Comparison of ENCODE assay signal across 23 mouse cellular contexts in genomic region chr17:84329906-84330470, GRCm38 (mm10).
A peak's percentile ranks its signal among the peaks of the same experiment; 100 is the strongest.
DNase-seq lines count a peak whose midpoint lies in the region; ATAC-seq and TF ChIP-seq lines count a peak whose summit lies in the region.
"Had no signal": no experiment of that assay in that cellular context is flagged by ENCODE, and none has a peak within 500 bp of the region (broad histone marks: within the 10 kb centered on the region; RNA-seq: fewer than 3 reads in every experiment).

No protein-coding gene starts in this region.

- no peaks in the 10 kb centered on the region for H3K9me3 ChIP-seq in liver, embryonic 11.5 days (ENCODE audit: control insufficient read depth, low read length)
- H3K9me3 ChIP-seq: embryonic facial prominence, embryonic 10.5 days; forebrain, embryonic 15.5 days; heart, embryonic 12.5 days; liver, embryonic 12.5 days; midbrain, embryonic 13.5 days; neural tube, embryonic 12.5 days had no signal

- TF ChIP-seq CTCF in liver, adult 2 months (IDR thresholded peaks at IDR 0.05; ENCODE audit: low read depth, low read length) = no peak

- H3K9ac ChIP-seq in liver, adult 2 months (ENCODE audit: low read depth, low read length) = no peak overlapping the region
- H3K9ac ChIP-seq in liver, embryonic 11.5 days (ENCODE audit: low read depth, low read length) = no peak overlapping the region
- H3K9ac ChIP-seq: forebrain, embryonic 15.5 days; heart, embryonic 12.5 days; liver, embryonic 12.5 days; midbrain, embryonic 13.5 days; neural tube, embryonic 12.5 days had no signal

- ATAC-seq in liver, embryonic 11.5 days (replicated peaks; ENCODE audit: low FRiP score) = no peak
- peak; percentile 40 for ATAC-seq in activated CD4-positive, CD25-positive, alpha-beta regulatory T cell, adult 4 months
- ATAC-seq: forebrain, embryonic 15.5 days; hindbrain, postnatal 0 days; liver, embryonic 12.5 days; midbrain, embryonic 13.5 days had no signal

- no peaks in the 10 kb centered on the region for H3K79me2 ChIP-seq in liver, adult 2 months (ENCODE audit: control insufficient read depth, insufficient read depth, low read length)

- H3K27ac ChIP-seq in liver, adult 2 months (replicated peaks; ENCODE audit: insufficient read depth, low read depth, low read length) = peak overlapping the region; percentile 39
- no peak overlapping the region for H3K27ac ChIP-seq in liver, embryonic 11.5 days (ENCODE audit: low read depth, low read length)
- H3K27ac ChIP-seq: embryonic facial prominence, embryonic 10.5 days; forebrain, embryonic 15.5 days; hindbrain, postnatal 0 days; liver, embryonic 12.5 days; midbrain, embryonic 13.5 days; neural tube, embryonic 12.5 days had no signal

- TF ChIP-seq POLR2A in liver, adult 2 months (IDR thresholded peaks at IDR 0.05; ENCODE audit: extremely low read depth, insufficient read depth, low read length) = no peak

- no peak overlapping the region for H3K4me2 ChIP-seq in liver, embryonic 11.5 days
- H3K4me2 ChIP-seq: forebrain, embryonic 15.5 days; heart, embryonic 12.5 days; liver, embryonic 12.5 days; midbrain, embryonic 13.5 days; neural tube, embryonic 12.5 days had no signal

- WGBS in liver, adult 2 months = 87% methylated on average over 4 of the region's 4 CpGs
- 84% methylated on average over 4 of the region's 4 CpGs for WGBS in liver, embryonic 11.5 days

- peaks cover 1% of the 10 kb centered on the region; the same call in 1 of the 2 replicates for H3K36me3 ChIP-seq in liver, adult 2 months (ENCODE audit: control insufficient read depth, insufficient read depth, low read length)
- no peaks in the 10 kb centered on the region for H3K36me3 ChIP-seq in liver, embryonic 11.5 days (ENCODE audit: control insufficient read depth, insufficient read depth, low read length)
- H3K36me3 ChIP-seq: forebrain, embryonic 15.5 days had no signal

- DNase-seq in liver, adult 2 months (ENCODE audit: extremely low read depth, low read depth, low spot score) = no peak
- DNase-seq in liver, embryonic 11.5 days (ENCODE audit: low spot score) = no peak
- DNase-seq in CD4-positive helper T cell, adult 2 months (ENCODE audit: low read depth, low spot score) = peak; percentile 61
- DNase-seq in naive thymus-derived CD4-positive, alpha-beta T cell, adult 2 months (ENCODE audit: low read depth) = peak; percentile 73
- no peak for DNase-seq in layer of hippocampus, postnatal 25 days (ENCODE audit: extremely low spot score in 1 of 2, low spot score in 1 of 2)
- no peak for DNase-seq in left cerebral cortex, adult 18-20 months (ENCODE audit: low spot score in 2 of 2)
- DNase-seq: adrenal gland, postnatal 14 days; cerebellum, postnatal 10 days; gastrocnemius, postnatal 10 days; heart, postnatal 14 days; kidney, adult 18-20 months; layer of hippocampus, adult 9-11 months; lung, adult 18-20 months; lung, postnatal 10 days; right cerebral cortex, postnatal 14 days had no signal

- H3K4me1 ChIP-seq in liver, adult 2 months (ENCODE audit: control insufficient read depth, insufficient read depth, low read length) = no peaks in the 10 kb centered on the region; the same call in 1 of the 2 replicates
- peaks cover 12% of the 10 kb centered on the region for H3K4me1 ChIP-seq in liver, embryonic 11.5 days (replicated peaks; ENCODE audit: control insufficient read depth, insufficient read depth, low read length)
- H3K4me1 ChIP-seq: forebrain, embryonic 15.5 days had no signal

- no peaks in the 10 kb centered on the region for H3K27me3 ChIP-seq in liver, adult 2 months (ENCODE audit: control insufficient read depth, insufficient read depth, low read length)
- no peaks in the 10 kb centered on the region for H3K27me3 ChIP-seq in liver, embryonic 11.5 days (replicated peaks; ENCODE audit: control insufficient read depth, insufficient read depth, low read length)
- H3K27me3 ChIP-seq: forebrain, embryonic 15.5 days; heart, embryonic 12.5 days; liver, embryonic 12.5 days; midbrain, embryonic 13.5 days; neural tube, embryonic 12.5 days had no signal

- H3K4me3 ChIP-seq in liver, adult 2 months (ENCODE audit: insufficient read depth, low read depth, low read length) = no peak overlapping the region
- no peak overlapping the region for H3K4me3 ChIP-seq in liver, embryonic 11.5 days (ENCODE audit: low read depth, low read length)
- H3K4me3 ChIP-seq: embryonic facial prominence, embryonic 10.5 days; forebrain, embryonic 15.5 days; heart, embryonic 12.5 days; liver, embryonic 12.5 days; midbrain, embryonic 13.5 days; neural tube, embryonic 12.5 days had no signal

Comparison
In these comparisons a context has a peak if more than half of its experiments do, and no peak if none do; other contexts are left out.
1. DNase-seq: peak in CD4-positive helper T cell, adult 2 months (single experiment) and naive thymus-derived CD4-positive, alpha-beta T cell, adult 2 months (single experiment); none in liver, adult 2 months (single experiment), liver, embryonic 11.5 days (single experiment), layer of hippocampus, postnatal 25 days (0 of 2) and left cerebral cortex, adult 18-20 months (0 of 2).